Mouse (Mus musculus): ENCODE measurements around the gene Tex9. TPM values are rescaled to one million over a fixed set of nuclear protein-coding genes. Genes with fewer than 3 reads are reported as not detected.

The Tex9 gene
- polyA plus RNA-seq, 1 experiment from 2014 or later, result 4.2 TPM

GRCm38 (mm10) chr9:72520849-72521248 lies 28.8 kb upstream of the Tex9 start:
- no peak overlapping the region for H3K4me3 ChIP-seq (replicated peaks)
- no peaks in the 10 kb centered on the region for H3K27me3 ChIP-seq
- no peak overlapping the region for H3K9ac ChIP-seq
- ATAC-seq (ENCODE audit: insufficient read depth), result no peak
- no peak overlapping the region for H3K27ac ChIP-seq (replicated peaks)
- no peaks in the 10 kb centered on the region for H3K9me3 ChIP-seq (replicated peaks)
- H3K4me2 ChIP-seq, result no peak overlapping the region
- no peaks in the 10 kb centered on the region for H3K4me1 ChIP-seq (replicated peaks)
- H3K36me3 ChIP-seq (replicated peaks), result no peaks in the 10 kb centered on the region

- Histone ChIP-seq H3K27me3 (no peaks in the 10 kb centered on the region), H3K4me3 (replicated peaks) (no peak overlapping the region), H3K4me2 (no peak overlapping the region), H3K27ac (replicated peaks) (no peak overlapping the region), H3K9ac (no peak overlapping the region), H3K9me3 (replicated peaks) (no peaks in the 10 kb centered on the region), H3K4me1 (replicated peaks) (no peaks in the 10 kb centered on the region), H3K36me3 (replicated peaks) (no peaks in the 10 kb centered on the region)
- no peak for ATAC-seq (ENCODE audit: insufficient read depth)
Measured at GRCm38 (mm10) chr9:72519246-72519645, 27.2 kb upstream of the Tex9 start.

- no peak overlapping the region for H3K9ac ChIP-seq
- no peak overlapping the region for H3K4me3 ChIP-seq (replicated peaks)
- no peak for ATAC-seq (ENCODE audit: insufficient read depth)
- no peak overlapping the region for H3K27ac ChIP-seq (replicated peaks)
- no peaks in the 10 kb centered on the region for H3K36me3 ChIP-seq (replicated peaks)
- no peaks in the 10 kb centered on the region for H3K27me3 ChIP-seq
- no peaks in the 10 kb centered on the region for H3K9me3 ChIP-seq (replicated peaks)
- H3K4me2 ChIP-seq, result no peak overlapping the region
- no peaks in the 10 kb centered on the region for H3K4me1 ChIP-seq (replicated peaks)
Measured at GRCm38 (mm10) chr9:72515366-72515765, 23.4 kb upstream of the Tex9 start.

GRCm38 (mm10) chr9:72512229-72512981 lies 20.4 kb upstream of the Tex9 start:
- Histone ChIP-seq H3K4me2 (no peak overlapping the region), H3K9ac (no peak overlapping the region), H3K27me3 (no peaks in the 10 kb centered on the region), H3K27ac (replicated peaks) (no peak overlapping the region), H3K36me3 (replicated peaks) (no peaks in the 10 kb centered on the region), H3K4me1 (replicated peaks) (no peaks in the 10 kb centered on the region), H3K4me3 (replicated peaks) (no peak overlapping the region), H3K9me3 (replicated peaks) (no peaks in the 10 kb centered on the region)
- ATAC-seq (ENCODE audit: insufficient read depth), result no peak
- 60% methylated on average over 11 of the region's 11 CpGs for WGBS (ENCODE audit: insufficient replicate concordance)

GRCm38 (mm10) chr9:72497171-72497570 lies 5.2 kb upstream of the Tex9 start:
- ATAC-seq (ENCODE audit: insufficient read depth), result no peak
- H3K9me3 ChIP-seq (replicated peaks), result no peaks in the 10 kb centered on the region
- 62% methylated on average over 3 of the region's 3 CpGs for WGBS (ENCODE audit: insufficient replicate concordance)

DNA sequence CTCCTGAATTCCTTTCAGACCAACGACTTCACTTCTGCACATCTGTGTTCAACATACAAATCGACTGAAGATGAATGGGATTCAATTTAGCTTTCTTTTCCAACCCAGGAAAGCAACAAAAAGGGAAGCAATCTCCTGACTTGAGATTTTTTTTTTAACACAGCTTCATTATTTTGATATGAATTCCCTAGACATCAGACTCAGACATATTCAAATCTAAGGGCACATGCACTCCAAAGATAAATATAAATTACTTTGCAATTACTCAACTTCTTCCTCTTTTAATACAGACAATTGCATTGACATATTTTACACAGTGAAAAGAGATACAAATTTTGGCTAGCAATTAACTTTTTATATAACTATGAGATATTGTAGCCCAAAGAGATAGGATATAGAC lies 4.7 kb upstream of the Tex9 start:
- 0 out of 2 replicates have a peak, but pooled peaks cover 5% of the 10 kb centered on the region for H3K27me3 ChIP-seq
- H3K4me3 ChIP-seq (replicated peaks), result no peak overlapping the region
- 64% methylated on average over 2 of the region's 2 CpGs for WGBS (ENCODE audit: insufficient replicate concordance)
- no peaks in the 10 kb centered on the region for H3K36me3 ChIP-seq (replicated peaks)
- H3K9me3 ChIP-seq (replicated peaks), result no peaks in the 10 kb centered on the region
- no peak for ATAC-seq (ENCODE audit: insufficient read depth)
- no peak overlapping the region for H3K9ac ChIP-seq
- H3K4me1 ChIP-seq (replicated peaks), result peaks cover 9% of the 10 kb centered on the region
- H3K27ac ChIP-seq (replicated peaks), result no peak overlapping the region
- no peak overlapping the region for H3K4me2 ChIP-seq

More at GRCm38 (mm10) chr9:72497171-72497570, 5.2 kb upstream of the Tex9 start:
- Histone ChIP-seq H3K27me3 (0 out of 2 replicates have a peak, but pooled peaks cover 5% of the 10 kb centered on the region), H3K4me2 (no peak overlapping the region), H3K27ac (replicated peaks) (no peak overlapping the region), H3K4me1 (replicated peaks) (peaks cover 5% of the 10 kb centered on the region), H3K9ac (no peak overlapping the region), H3K4me3 (replicated peaks) (no peak overlapping the region), H3K36me3 (replicated peaks) (no peaks in the 10 kb centered on the region)

DNA sequence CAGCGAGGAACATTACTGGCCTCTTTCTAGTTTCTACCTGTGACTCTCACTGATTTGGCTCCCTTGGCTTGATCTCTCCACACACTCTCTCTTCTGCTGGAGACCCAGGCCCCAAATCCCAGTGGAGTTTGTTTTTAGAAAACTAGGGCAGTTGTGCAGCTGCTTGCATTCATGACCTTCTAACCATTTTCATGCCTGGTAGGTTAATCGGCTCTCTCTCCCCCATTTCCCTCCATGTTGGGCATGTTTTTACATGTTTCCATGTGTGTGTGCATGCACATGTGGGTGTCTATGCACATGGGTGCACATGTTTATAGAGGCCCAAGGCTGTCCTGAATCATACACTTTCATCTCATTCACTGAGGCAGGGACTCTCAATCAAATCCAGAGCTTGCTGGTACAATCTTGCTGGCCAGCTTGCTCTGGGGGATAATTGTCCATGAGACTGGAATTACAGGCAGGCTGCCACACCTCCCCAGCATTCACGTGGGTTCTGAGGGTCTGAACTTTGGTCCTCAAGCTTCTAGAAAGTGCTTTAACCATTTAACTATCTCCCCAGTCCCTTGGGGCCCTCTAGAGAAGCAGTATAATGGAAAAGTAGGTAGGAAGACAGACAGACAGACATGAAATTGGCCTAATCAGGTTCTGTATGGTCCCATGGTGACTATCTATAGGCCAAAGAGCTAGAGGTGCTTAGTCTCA lies 2.1 kb upstream of the Tex9 start:
- Histone ChIP-seq H3K4me3 (replicated peaks) (no peak overlapping the region), H3K27me3 (0 out of 2 replicates have a peak, but pooled peaks cover 5% of the 10 kb centered on the region), H3K9me3 (replicated peaks) (no peaks in the 10 kb centered on the region), H3K4me1 (replicated peaks) (peaks cover 20% of the 10 kb centered on the region), H3K27ac (replicated peaks) (no peak overlapping the region), H3K9ac (no peak overlapping the region), H3K4me2 (no peak overlapping the region), H3K36me3 (replicated peaks) (no peaks in the 10 kb centered on the region)
- ATAC-seq (ENCODE audit: insufficient read depth), result no peak
- WGBS (ENCODE audit: insufficient replicate concordance), result 80% methylated on average over 3 of the region's 3 CpGs

DNA sequence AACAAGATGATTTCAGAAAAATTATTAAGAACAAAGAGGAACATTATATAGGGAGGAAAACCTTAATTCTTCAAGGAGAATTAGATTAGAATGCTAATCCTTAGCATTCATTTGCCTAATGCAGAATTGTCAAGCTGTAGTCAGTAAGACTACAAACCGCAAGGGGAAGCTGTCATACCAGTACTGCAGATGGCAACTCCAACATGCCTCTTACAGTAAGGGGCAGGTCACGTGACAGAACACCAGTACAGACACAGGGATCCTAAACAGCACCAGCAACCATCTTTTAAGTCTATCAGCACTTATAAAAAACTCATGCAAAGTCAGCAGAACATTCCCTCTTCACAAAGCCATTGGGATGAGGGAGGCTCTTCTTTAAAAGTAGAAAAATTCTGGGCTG lies 1.5 kb upstream of the Tex9 start:
- no peak for ATAC-seq (ENCODE audit: insufficient read depth)
- H3K9ac ChIP-seq, result no peak overlapping the region
- H3K9me3 ChIP-seq (replicated peaks), result no peaks in the 10 kb centered on the region
- 50% methylated on average over 2 of the region's 2 CpGs for WGBS (ENCODE audit: insufficient replicate concordance)
- peaks cover 24% of the 10 kb centered on the region for H3K4me1 ChIP-seq (replicated peaks)
- no peak overlapping the region for H3K4me3 ChIP-seq (replicated peaks)
- 0 out of 2 replicates have a peak, but pooled peaks cover 5% of the 10 kb centered on the region for H3K27me3 ChIP-seq
- no peak overlapping the region for H3K27ac ChIP-seq (replicated peaks)
- no peak overlapping the region for H3K4me2 ChIP-seq
- no peaks in the 10 kb centered on the region for H3K36me3 ChIP-seq (replicated peaks)

DNA sequence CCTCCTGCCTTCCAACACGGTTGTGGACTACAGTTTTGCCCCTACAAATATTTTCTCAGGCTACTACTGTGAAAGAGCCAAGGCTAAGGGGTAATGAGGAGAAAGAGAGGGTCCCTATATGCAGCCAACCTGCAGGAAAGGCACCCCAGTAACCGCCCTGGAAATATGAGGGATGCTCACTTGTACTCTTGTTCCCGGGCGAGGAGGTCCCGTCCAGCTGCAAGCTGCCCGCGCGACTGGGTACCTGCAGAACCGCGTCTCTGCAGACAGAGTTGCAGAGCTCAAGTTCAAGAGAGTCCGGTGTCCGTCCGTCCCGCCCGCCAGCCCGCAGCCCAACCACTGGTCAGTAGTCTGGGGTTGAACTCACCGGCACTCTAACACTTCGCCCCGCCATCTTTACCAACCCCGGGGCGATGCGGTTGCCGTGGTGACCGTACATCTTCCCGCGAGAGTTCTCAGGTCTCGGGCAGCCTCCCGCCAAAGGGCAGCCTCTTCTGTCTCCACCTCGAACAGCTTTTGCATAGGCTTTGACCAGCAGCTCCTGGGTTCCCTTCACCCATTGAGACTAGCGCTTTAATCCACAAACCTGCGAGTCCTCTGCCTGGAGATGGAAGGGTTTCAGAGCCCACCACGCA lies 336 bp downstream of the Tex9 start:
- Histone ChIP-seq H3K27me3 (no peaks in the 10 kb centered on the region), H3K4me3 (replicated peaks) (peak overlapping the region; percentile 85), H3K9me3 (replicated peaks) (no peaks in the 10 kb centered on the region), H3K4me2 (peak overlapping the region; percentile 91), H3K36me3 (replicated peaks) (no peaks in the 10 kb centered on the region; the same call in 1 of the 2 replicates), H3K9ac (peak overlapping the region; percentile 57), H3K4me1 (replicated peaks) (peaks cover 24% of the 10 kb centered on the region), H3K27ac (replicated peaks) (peak overlapping the region; percentile 80)
- 0% methylated on average over 32 of the region's 32 CpGs for WGBS (ENCODE audit: insufficient replicate concordance)
- peak; percentile 89 for ATAC-seq (ENCODE audit: insufficient read depth)

DNA sequence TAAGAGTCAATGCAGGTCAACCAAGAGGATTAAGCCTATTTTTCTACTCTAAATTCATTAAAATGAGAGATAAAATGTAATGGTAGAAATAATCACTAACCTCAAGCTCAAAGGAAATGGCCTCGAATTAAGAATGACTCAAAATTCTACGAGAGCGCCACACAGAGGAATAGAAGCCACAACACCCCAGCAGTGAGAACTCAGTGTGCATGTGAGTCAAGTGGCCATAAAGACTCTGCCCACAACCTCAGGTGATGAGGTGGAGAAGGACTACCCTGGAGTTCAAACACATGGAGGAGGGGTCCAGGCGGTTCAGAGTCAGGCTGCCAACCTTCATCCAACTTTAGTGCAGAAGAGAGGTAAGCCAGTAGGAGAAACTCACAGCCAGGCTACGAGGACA lies 2.9 kb downstream of the Tex9 start:
- H3K27ac ChIP-seq (replicated peaks), result 0 out of 2 replicates have a peak overlapping the region, but pooled peaks have one; percentile 16
- no peak overlapping the region for H3K4me3 ChIP-seq (replicated peaks)
- no peak overlapping the region for H3K9ac ChIP-seq
- H3K4me2 ChIP-seq, result peak overlapping the region; percentile 10; the same call in 1 of the 2 replicates
- 76% methylated on average over 5 of the region's 5 CpGs for WGBS (ENCODE audit: insufficient replicate concordance)
- no peak for ATAC-seq (ENCODE audit: insufficient read depth)
- no peaks in the 10 kb centered on the region for H3K9me3 ChIP-seq (replicated peaks)
- H3K36me3 ChIP-seq (replicated peaks), result no peaks in the 10 kb centered on the region; the same call in 1 of the 2 replicates
- H3K27me3 ChIP-seq, result no peaks in the 10 kb centered on the region
- H3K4me1 ChIP-seq (replicated peaks), result peaks cover 24% of the 10 kb centered on the region

DNA sequence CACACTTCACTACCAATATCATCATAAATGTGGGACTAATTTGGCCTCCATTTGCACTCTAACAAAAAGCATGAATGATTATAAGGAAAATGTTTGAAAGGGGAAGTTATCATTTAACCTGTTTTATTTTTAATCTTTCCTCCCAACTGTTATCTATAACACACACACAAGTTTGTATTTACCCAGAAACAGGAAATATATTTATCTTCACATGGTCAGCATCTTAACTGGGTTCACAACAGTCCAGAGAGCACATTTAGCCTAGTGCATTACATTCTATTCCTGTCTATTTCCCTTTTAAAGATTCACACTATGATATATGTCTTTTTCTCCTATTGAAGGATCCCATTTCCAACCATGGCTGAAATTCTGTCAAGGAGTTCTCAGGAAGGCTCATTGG lies 3.5 kb downstream of the Tex9 start:
- peaks cover 24% of the 10 kb centered on the region for H3K4me1 ChIP-seq (replicated peaks)
- H3K27me3 ChIP-seq, result no peaks in the 10 kb centered on the region
- H3K4me3 ChIP-seq (replicated peaks), result no peak overlapping the region
- no peak overlapping the region for H3K9ac ChIP-seq
- H3K9me3 ChIP-seq (replicated peaks), result no peaks in the 10 kb centered on the region
- H3K4me2 ChIP-seq, result no peak overlapping the region
- H3K27ac ChIP-seq (replicated peaks), result no peak overlapping the region
- no peaks in the 10 kb centered on the region; the same call in 1 of the 2 replicates for H3K36me3 ChIP-seq (replicated peaks)
- ATAC-seq (ENCODE audit: insufficient read depth), result no peak
